In the genomic region with DNA sequence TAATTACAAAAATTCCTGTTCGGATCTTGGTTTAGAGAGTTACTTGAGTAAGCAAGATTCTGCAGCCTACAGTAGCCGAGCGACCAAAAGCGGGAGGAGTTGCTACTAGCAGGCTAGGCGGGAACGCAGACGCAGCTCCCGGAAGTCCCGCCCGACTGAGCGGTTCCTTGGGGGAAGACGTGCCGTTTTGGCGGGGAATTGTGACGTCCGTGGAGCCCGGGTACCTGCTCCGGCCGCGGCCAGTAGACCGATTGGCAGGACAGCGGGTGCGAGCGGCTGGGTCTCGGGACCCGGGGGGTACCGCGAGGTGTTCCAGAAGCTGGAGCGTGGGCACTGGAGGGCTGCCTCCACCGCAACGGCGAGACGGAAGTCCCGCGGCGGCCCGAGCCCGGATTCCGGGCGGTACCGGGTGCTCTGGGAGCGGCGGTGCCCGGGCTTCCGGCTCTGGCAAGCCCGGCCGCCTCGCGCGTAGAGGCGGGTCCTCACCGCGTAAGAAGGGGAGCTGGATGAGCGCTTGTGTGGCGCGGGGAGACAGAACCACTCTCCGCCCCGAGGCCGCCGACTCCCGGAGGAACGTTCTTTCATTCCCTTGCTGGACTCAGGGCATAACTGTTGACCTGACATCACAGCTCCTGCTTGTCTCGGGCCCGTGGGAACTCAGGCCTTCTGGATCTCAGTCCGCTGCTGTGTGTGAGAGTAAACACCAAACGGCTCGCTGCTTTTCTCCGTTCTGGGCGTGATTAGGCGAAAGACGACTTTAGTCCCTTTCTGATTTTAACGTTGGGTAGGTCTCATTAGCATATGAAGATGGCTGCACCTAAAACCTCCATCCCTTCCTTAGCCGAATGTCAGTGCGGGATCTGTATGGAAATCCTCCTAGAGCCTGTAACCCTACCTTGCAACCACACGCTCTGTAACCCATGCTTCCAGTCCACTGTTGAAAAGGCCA, we compare ENCODE assay signal across 8 mouse cellular contexts. TPM values are rescaled to one million over a fixed set of nuclear protein-coding genes. Genes with fewer than 3 reads are reported as not detected.
DNase-seq lines count a peak whose midpoint lies in the region; ATAC-seq and TF ChIP-seq lines count a peak whose summit lies in the region.

A gene (plus strand): TSS at position 152 of the 949 bp plus-strand sequence.

- peak within 1 kb of the TSS; percentile 62 for H3K27ac ChIP-seq in ES-Bruce4 (ENCODE audit: insufficient read depth, low read length)
- peak within 1 kb of the TSS; percentile 94 for H3K27ac ChIP-seq in forebrain, embryonic 14.5 days (ENCODE audit: low read depth, low read length)

- DNase-seq in forebrain, embryonic 14.5 days (ENCODE audit: low spot score): peak; percentile 95
- peak; percentile 83 for DNase-seq in heart, postnatal 25 days (ENCODE audit: low spot score)
- DNase-seq in layer of hippocampus, adult 18-20 months (ENCODE audit: low spot score in 2 of 2): peak; percentile 85 to 92
- peak; percentile 93 for DNase-seq in lung, adult 2 months
- DNase-seq in thymus, adult 18-20 months: peak; percentile 80 to 83

- no peaks in the 10 kb centered on the region for H3K27me3 ChIP-seq in ES-Bruce4 (ENCODE audit: control insufficient read depth, insufficient read depth, low read length, poor library complexity, severe bottlenecking)
- H3K27me3 ChIP-seq in forebrain, embryonic 14.5 days (replicated peaks; ENCODE audit: control insufficient read depth, insufficient read depth, low read length): no peaks in the 10 kb centered on the region

- no peak for TF ChIP-seq CTCF in ES-Bruce4 (IDR thresholded peaks at IDR 0.05; ENCODE audit: low read depth, low read length)
- no peak for TF ChIP-seq CTCF in lung, adult 2 months (IDR thresholded peaks at IDR 0.05; ENCODE audit: insufficient read depth, low read length)

- no peaks in the 10 kb centered on the region for H3K4me1 ChIP-seq in ES-Bruce4 (ENCODE audit: control insufficient read depth, insufficient read depth, low read length)
- peaks cover 12% of the 10 kb centered on the region for H3K4me1 ChIP-seq in forebrain, embryonic 14.5 days (ENCODE audit: control insufficient read depth, insufficient read depth, low read length)
- peaks cover 11% of the 10 kb centered on the region for H3K4me1 ChIP-seq in lung, adult 2 months (ENCODE audit: control insufficient read depth, insufficient read depth, low read length)

- under 1% methylated on average over 66 of the region's 75 CpGs for WGBS in forebrain, embryonic 14.5 days
- WGBS in lung, adult 2 months: under 1% methylated on average over 75 of the region's 75 CpGs

- H3K9me3 ChIP-seq in ES-Bruce4 (replicated peaks; ENCODE audit: control insufficient read depth, insufficient read depth, low read length, poor library complexity, severe bottlenecking): peaks cover 12% of the 10 kb centered on the region
- no peaks in the 10 kb centered on the region for H3K9me3 ChIP-seq in forebrain, embryonic 14.5 days (replicated peaks; ENCODE audit: control insufficient read depth, low read length)

- H3K36me3 ChIP-seq in ES-Bruce4 (ENCODE audit: control insufficient read depth, insufficient read depth, low read length, poor library complexity, severe bottlenecking): peaks cover 12% of the 10 kb centered on the region; the same call in 1 of the 2 replicates
- H3K36me3 ChIP-seq in forebrain, embryonic 14.5 days (ENCODE audit: control insufficient read depth, insufficient read depth, low read length): 0 out of 2 replicates have a peak, but pooled peaks cover 3% of the 10 kb centered on the region

- intact Hi-C loops in heart, postnatal 25 days (cut with DNase I): loop anchor here (2.0 to 10.0 kb wide), 3 partner anchors 55 to 327 kb away; a partner anchor contains a TSS

- TF ChIP-seq POLR2A in ES-Bruce4 (IDR thresholded peaks at IDR 0.05; ENCODE audit: insufficient read depth, low read length): peak; percentile 58
- TF ChIP-seq POLR2A in lung, adult 2 months (IDR thresholded peaks at IDR 0.05; ENCODE audit: borderline replicate concordance, extremely low read depth, low read depth, low read length): peak; percentile 71; the same call in 1 of the 2 replicates

- 0 out of 2 replicates have a peak, but pooled peaks have one; percentile 11 for TF ChIP-seq EP300 in ES-Bruce4 (IDR thresholded peaks at IDR 0.05; ENCODE audit: insufficient read depth, low read depth, low read length)

- H3K4me2 ChIP-seq in forebrain, embryonic 14.5 days (ENCODE audit: low read length): peak within 1 kb of the TSS; percentile 50

- peak within 1 kb of the TSS; percentile 85 for H3K4me3 ChIP-seq in ES-Bruce4 (ENCODE audit: low read depth, low read length)
- H3K4me3 ChIP-seq in forebrain, embryonic 14.5 days (ENCODE audit: low read depth, low read length): peak within 1 kb of the TSS; percentile 84
- H3K4me3 ChIP-seq in lung, adult 2 months (replicated peaks; ENCODE audit: extremely low read depth, low read depth, low read length): peak within 1 kb of the TSS; percentile 84

- ATAC-seq in cerebellum, adult (ENCODE audit: insufficient number of reproducible peaks, low FRiP score, low TSS enrichment): peak; percentile 98
- ATAC-seq in forebrain, embryonic 14.5 days: peak; percentile 96
- peak; percentile 66 for ATAC-seq in neutrophil, adult 5-6 weeks (ENCODE audit: extremely low read depth, insufficient number of reproducible peaks, low FRiP score, poor library complexity, severe bottlenecking)

- peak within 1 kb of the TSS; percentile 92 for H3K9ac ChIP-seq in ES-Bruce4 (ENCODE audit: low read depth, poor library complexity, severe bottlenecking)
- H3K9ac ChIP-seq in forebrain, embryonic 14.5 days (ENCODE audit: low read length): peak within 1 kb of the TSS; percentile 87

RNA-seq across cellular contexts. Expression of the gene that starts here (rescaled TPM):
- polyA plus RNA-seq in ES-Bruce4 (2011; ENCODE audit: insufficient read depth, insufficient read length, low read depth, missing spikeins): 27.2 and 31.0 TPM in 2 replicates
- 21.0 and 23.0 TPM in 2 replicates for polyA plus RNA-seq in forebrain, embryonic 14.5 days (2014; fragmentation: Nextera tagmentation; extraction: Ambion mirVana)
- 10 to 100 TPM; 13.2 to 15.0 TPM for total RNA-seq in heart, postnatal 25 days (2021)
- total RNA-seq in layer of hippocampus, adult 18-20 months (2021): 10 to 100 TPM; 26.7 to 30.9 TPM
- polyA plus RNA-seq in lung, adult 2 months (2012; rRNA removed): 8.2 and 12.0 TPM in 2 replicates
- 18.4 and 22.1 TPM in 2 replicates for total RNA-seq in neutrophil, adult 5-6 weeks (2017)

Comparison
In these comparisons a context has a peak if more than half of its experiments do, and no peak if none do; other contexts are left out.
1. Peak in every context shown above with its lines: DNase-seq, ATAC-seq, H3K4me3 ChIP-seq and H3K27ac ChIP-seq.